Mouse (Mus musculus) stomach, postnatal 0 days (tissue): Measurements from ENCODE around the gene Ampd2. TPM values are rescaled to one million over a fixed set of nuclear protein-coding genes. Genes with fewer than 3 reads are reported as not detected.

Source experiments
- ATAC-seq: fragments of 200-750 bp; cut with Nextera tagmentation; 2 replicates; pipeline ENCODE4 v1.8.0; 2017; ENCODE audit not compliant: low FRiP score, low TSS enrichment
- DNase-seq: peaks from one replicate; pipeline ENCODE4 v3.0.0-alpha.2; 2016; ENCODE audit warnings: low spot score
- H3K27ac ChIP-seq: fragments of 300-500 bp; sonication (generic); replicated peaks from 2 replicates; pipeline ENCODE4 v1.5.1; 2014; ENCODE audit warnings: mild to moderate bottlenecking, control low read depth
- H3K27me3 ChIP-seq: fragments of 300-500 bp; sonication (generic); 2 replicates; pipeline ENCODE4 v1.6.1; 2014; ENCODE audit warnings: low read length; ENCODE audit not compliant: control insufficient read depth, insufficient read depth
- H3K36me3 ChIP-seq: fragments of 300-500 bp; sonication (generic); 2 replicates; pipeline ENCODE4 v1.6.1; 2014; ENCODE audit warnings: low read length, mixed read lengths; ENCODE audit not compliant: control insufficient read depth, insufficient read depth
- H3K4me1 ChIP-seq: fragments of 300-500 bp; sonication (generic); replicated peaks from 2 replicates; pipeline ENCODE4 v1.6.1; 2014; ENCODE audit warnings: antibody characterized with exemption; ENCODE audit not compliant: control insufficient read depth, insufficient read depth
- H3K4me2 ChIP-seq: fragments of 300-500 bp; sonication (generic); replicated peaks from 2 replicates; pipeline ENCODE4 v1.6.1; 2014; ENCODE audit warnings: low read depth, mild to moderate bottlenecking, control low read depth, moderate library complexity
- H3K4me3 ChIP-seq: fragments of 300-500 bp; sonication (generic); 2 replicates; pipeline ENCODE4 v1.5.1; 2014; ENCODE audit warnings: low read depth, low read length, control low read depth
- H3K9ac ChIP-seq: fragments of 300-500 bp; sonication (generic); 2 replicates; pipeline ENCODE4 v1.6.1; 2014; ENCODE audit warnings: mild to moderate bottlenecking, low read length, control low read depth, mixed read lengths
- H3K9me3 ChIP-seq: fragments of 300-500 bp; sonication (generic); 2 replicates; pipeline ENCODE4 v1.6.1; 2016; ENCODE audit warnings: low read length; ENCODE audit not compliant: control insufficient read depth
- CTCF ChIP-seq: IDR thresholded peaks from 2 replicates; pipeline ENCODE4 v1.5.1; 2016; ENCODE audit warnings: antibody characterized with exemption, low read depth, mild to moderate bottlenecking, moderate library complexity
- EP300 ChIP-seq: optimal IDR thresholded peaks from 2 replicates; pipeline ENCODE3; 2016; ENCODE audit warnings: antibody characterized with exemption
- WGBS: fragments of 180-500 bp; shearing (Covaris S2); extraction: QIAGEN DNeasy Blood & Tissue Kit; methylation state at CpG from one replicate; pipeline ENCODE4 v1.1.7; 2014; 5-methylcytosine and 5-hydroxymethylcytosine counted together
- polyA plus RNA-seq: library from polyadenylated mRNA; unstranded; fragments of >200 nt; fragmentation: Nextera tagmentation; extraction: Ambion mirVana; gene quantifications from 2 replicates; pipeline ENCODE4 v1.2.1, GENCODE M21; 2015

Gene Ampd2
- polyA plus RNA-seq, 1 experiment from 2014 or later, result 20.2 TPM

GRCm38 (mm10) chr3:108102075-108102474, 15.6 kb upstream of the Ampd2 start:
- H3K9me3 ChIP-seq, result no peaks in the 10 kb centered on the region
- no peaks in the 10 kb centered on the region for H3K27me3 ChIP-seq
- no peak overlapping the region for H3K4me3 ChIP-seq
- no peak for ATAC-seq
- H3K36me3 ChIP-seq, result no peaks in the 10 kb centered on the region; the same call in 1 of the 2 replicates
- no peak overlapping the region for H3K27ac ChIP-seq
- no peaks in the 10 kb centered on the region for H3K4me1 ChIP-seq
- no peak overlapping the region for H3K9ac ChIP-seq
- H3K4me2 ChIP-seq, result no peak overlapping the region
- no peak for DNase-seq
- 83% methylated on average over 6 of the region's 6 CpGs for WGBS
- TF ChIP-seq CTCF (no peak), EP300 (no peak)

- 46% methylated on average over 3 of the region's 3 CpGs for WGBS
Observed at GRCm38 (mm10) chr3:108101594-108101993, 15.1 kb upstream of the Ampd2 start.

GRCm38 (mm10) chr3:108098316-108098715, 11.9 kb upstream of the Ampd2 start:
- H3K4me1 ChIP-seq, result no peaks in the 10 kb centered on the region
- no peak for ATAC-seq
- no peaks in the 10 kb centered on the region for H3K27me3 ChIP-seq
- H3K36me3 ChIP-seq, result no peaks in the 10 kb centered on the region
- no peaks in the 10 kb centered on the region for H3K9me3 ChIP-seq
- no peak for DNase-seq
- H3K27ac ChIP-seq, result no peak overlapping the region
- no peak overlapping the region for H3K9ac ChIP-seq
- no peak overlapping the region for H3K4me3 ChIP-seq
- H3K4me2 ChIP-seq, result no peak overlapping the region
- WGBS, result 72% methylated on average over 6 of the region's 6 CpGs
- TF ChIP-seq EP300, result no peak
- TF ChIP-seq CTCF, result no peak

More at GRCm38 (mm10) chr3:108101594-108101993, 15.1 kb upstream of the Ampd2 start:
- Histone ChIP-seq H3K4me2 (no peak overlapping the region), H3K36me3 (no peaks in the 10 kb centered on the region; the same call in 1 of the 2 replicates), H3K27ac (no peak overlapping the region), H3K9ac (no peak overlapping the region), H3K9me3 (no peaks in the 10 kb centered on the region), H3K4me1 (no peaks in the 10 kb centered on the region), H3K4me3 (no peak overlapping the region), H3K27me3 (no peaks in the 10 kb centered on the region)
- ATAC-seq (no peak), DNase-seq (no peak)
- no peak for TF ChIP-seq EP300
- no peak for TF ChIP-seq CTCF

- Histone ChIP-seq H3K9me3 (no peaks in the 10 kb centered on the region), H3K4me3 (no peak overlapping the region), H3K4me1 (no peaks in the 10 kb centered on the region), H3K27ac (no peak overlapping the region), H3K4me2 (no peak overlapping the region), H3K36me3 (no peaks in the 10 kb centered on the region), H3K27me3 (no peaks in the 10 kb centered on the region), H3K9ac (no peak overlapping the region)
- WGBS, result 88% methylated on average over 8 of the region's 8 CpGs
- ATAC-seq (no peak), DNase-seq (no peak)
- no peak for TF ChIP-seq EP300
- TF ChIP-seq CTCF, result no peak
Observed at GRCm38 (mm10) chr3:108097656-108098055, 11.2 kb upstream of the Ampd2 start.

- DNase-seq (no peak), ATAC-seq (no peak)
- Histone ChIP-seq H3K4me2 (no peak overlapping the region), H3K9me3 (no peaks in the 10 kb centered on the region), H3K4me3 (no peak overlapping the region), H3K4me1 (no peaks in the 10 kb centered on the region), H3K27ac (no peak overlapping the region), H3K9ac (no peak overlapping the region), H3K27me3 (no peaks in the 10 kb centered on the region), H3K36me3 (no peaks in the 10 kb centered on the region)
- WGBS, result 63% methylated on average over 10 of the region's 10 CpGs
- TF ChIP-seq EP300, result no peak
- TF ChIP-seq CTCF, result no peak
Observed at GRCm38 (mm10) chr3:108096726-108097125, 10.3 kb upstream of the Ampd2 start.

GRCm38 (mm10) chr3:108096226-108096625, 9.8 kb upstream of the Ampd2 start:
- ATAC-seq (no peak), DNase-seq (no peak)
- H3K9ac ChIP-seq, result no peak overlapping the region
- no peaks in the 10 kb centered on the region for H3K27me3 ChIP-seq
- no peak overlapping the region for H3K27ac ChIP-seq
- H3K36me3 ChIP-seq, result no peaks in the 10 kb centered on the region
- TF ChIP-seq CTCF (no peak), EP300 (no peak)
- no peak overlapping the region for H3K4me2 ChIP-seq
- H3K9me3 ChIP-seq, result no peaks in the 10 kb centered on the region
- H3K4me3 ChIP-seq, result no peak overlapping the region
- no peaks in the 10 kb centered on the region for H3K4me1 ChIP-seq
- WGBS, result 55% methylated on average over 8 of the region's 8 CpGs
